Mouse (Mus musculus): ENCODE results near the gene Lhfpl2. TPM values are rescaled to one million over a fixed set of nuclear protein-coding genes. Genes with fewer than 3 reads are reported as not detected.
A peak's percentile ranks its signal among the peaks of the same experiment; 100 is the strongest.

The Lhfpl2 gene
- total and polyA plus RNA-seq, 2 experiments from 2014 or later = 15.3 to 32.1 TPM

GRCm38 (mm10) chr13:94106431-94106830, 48.8 kb downstream of the Lhfpl2 start:
- H3K9me3 ChIP-seq (ENCODE audit: low read length) = no peaks in the 10 kb centered on the region
- WGBS = 87% methylated on average over 8 of the region's 8 CpGs
- no peaks in the 10 kb centered on the region for H3K27me3 ChIP-seq (ENCODE audit: insufficient read depth, low read length)
- H3K4me2 ChIP-seq (ENCODE audit: low read depth, low read length) = no peak overlapping the region
- no peaks in the 10 kb centered on the region; the same call in 1 of the 2 replicates for H3K4me1 ChIP-seq (ENCODE audit: insufficient read depth, low read length)
- no peak overlapping the region for H3K4me3 ChIP-seq (ENCODE audit: low read length)
- H3K36me3 ChIP-seq (ENCODE audit: insufficient read depth, low read length) = no peaks in the 10 kb centered on the region
- ATAC-seq (no peak), DNase-seq (ENCODE audit: low spot score) (no peak)
- H3K9ac ChIP-seq (replicated peaks; ENCODE audit: low read length) = no peak overlapping the region
- no peak for TF ChIP-seq CTCF (IDR thresholded peaks at IDR 0.05; ENCODE audit: low read depth)
- H3K27ac ChIP-seq = no peak overlapping the region

- Histone ChIP-seq H3K9me3 (ENCODE audit: low read length) (no peaks in the 10 kb centered on the region), H3K27me3 (ENCODE audit: insufficient read depth, low read length) (no peaks in the 10 kb centered on the region), H3K4me3 (ENCODE audit: low read length) (no peak overlapping the region), H3K9ac (replicated peaks; ENCODE audit: low read length) (no peak overlapping the region), H3K4me1 (ENCODE audit: insufficient read depth, low read length) (no peaks in the 10 kb centered on the region; the same call in 1 of the 2 replicates), H3K4me2 (ENCODE audit: low read depth, low read length) (no peak overlapping the region), H3K27ac (no peak overlapping the region), H3K36me3 (ENCODE audit: insufficient read depth, low read length) (no peaks in the 10 kb centered on the region)
- 86% methylated on average over 7 of the region's 7 CpGs for WGBS
- no peak for TF ChIP-seq CTCF (IDR thresholded peaks at IDR 0.05; ENCODE audit: low read depth)
- no peak for ATAC-seq
- DNase-seq (ENCODE audit: low spot score) = no peak
Measured at GRCm38 (mm10) chr13:94106983-94107382, 49.4 kb downstream of the Lhfpl2 start.

GRCm38 (mm10) chr13:94110556-94110955, 53.0 kb downstream of the Lhfpl2 start:
- no peak overlapping the region for H3K4me3 ChIP-seq (ENCODE audit: low read length)
- H3K27me3 ChIP-seq (ENCODE audit: insufficient read depth, low read length) = no peaks in the 10 kb centered on the region
- no peak overlapping the region for H3K9ac ChIP-seq (replicated peaks; ENCODE audit: low read length)
- TF ChIP-seq CTCF (IDR thresholded peaks at IDR 0.05; ENCODE audit: low read depth) = no peak
- no peak overlapping the region for H3K27ac ChIP-seq
- DNase-seq (ENCODE audit: low spot score) (peak; percentile 28), ATAC-seq (no peak)
- 72% methylated on average over 8 of the region's 8 CpGs for WGBS
- H3K4me1 ChIP-seq (ENCODE audit: insufficient read depth, low read length) = no peaks in the 10 kb centered on the region; the same call in 1 of the 2 replicates
- H3K36me3 ChIP-seq (ENCODE audit: insufficient read depth, low read length) = no peaks in the 10 kb centered on the region
- H3K9me3 ChIP-seq (ENCODE audit: low read length) = no peaks in the 10 kb centered on the region
- no peak overlapping the region for H3K4me2 ChIP-seq (ENCODE audit: low read depth, low read length)

GRCm38 (mm10) chr13:94115476-94115875, 57.9 kb downstream of the Lhfpl2 start:
- Histone ChIP-seq H3K4me3 (ENCODE audit: low read length) (no peak overlapping the region), H3K27me3 (ENCODE audit: insufficient read depth, low read length) (no peaks in the 10 kb centered on the region), H3K27ac (no peak overlapping the region), H3K4me2 (ENCODE audit: low read depth, low read length) (no peak overlapping the region), H3K36me3 (ENCODE audit: insufficient read depth, low read length) (no peaks in the 10 kb centered on the region), H3K9ac (replicated peaks; ENCODE audit: low read length) (no peak overlapping the region), H3K4me1 (ENCODE audit: insufficient read depth, low read length) (no peaks in the 10 kb centered on the region; the same call in 1 of the 2 replicates), H3K9me3 (ENCODE audit: low read length) (no peaks in the 10 kb centered on the region; the same call in 1 of the 2 replicates)
- WGBS = 48% methylated on average over 4 of the region's 4 CpGs
- TF ChIP-seq CTCF (IDR thresholded peaks at IDR 0.05; ENCODE audit: low read depth) = no peak
- ATAC-seq = no peak
- DNase-seq (ENCODE audit: low spot score) = no peak

- no peaks in the 10 kb centered on the region; the same call in 1 of the 2 replicates for H3K9me3 ChIP-seq (ENCODE audit: low read length)
- peak overlapping the region; percentile 20; the same call in 1 of the 2 replicates for H3K27ac ChIP-seq
- ATAC-seq (no peak), DNase-seq (ENCODE audit: low spot score) (no peak)
- 72% methylated on average over 13 of the region's 13 CpGs for WGBS
- no peak overlapping the region for H3K4me2 ChIP-seq (ENCODE audit: low read depth, low read length)
- no peaks in the 10 kb centered on the region for H3K27me3 ChIP-seq (ENCODE audit: insufficient read depth, low read length)
- H3K9ac ChIP-seq (replicated peaks; ENCODE audit: low read length) = no peak overlapping the region
- H3K4me3 ChIP-seq (ENCODE audit: low read length) = no peak overlapping the region
- H3K4me1 ChIP-seq (ENCODE audit: insufficient read depth, low read length) = no peaks in the 10 kb centered on the region
- no peak for TF ChIP-seq CTCF (IDR thresholded peaks at IDR 0.05; ENCODE audit: low read depth)
- no peaks in the 10 kb centered on the region for H3K36me3 ChIP-seq (ENCODE audit: insufficient read depth, low read length)
Measured at GRCm38 (mm10) chr13:94116705-94117410, 59.3 kb downstream of the Lhfpl2 start.

GRCm38 (mm10) chr13:94117522-94117921, 59.9 kb downstream of the Lhfpl2 start:
- no peak for TF ChIP-seq CTCF (IDR thresholded peaks at IDR 0.05; ENCODE audit: low read depth)

GRCm38 (mm10) chr13:94118091-94118490, 60.5 kb downstream of the Lhfpl2 start:
- no peak overlapping the region for H3K4me2 ChIP-seq (ENCODE audit: low read depth, low read length)
- ATAC-seq = no peak
- DNase-seq (ENCODE audit: low spot score) = no peak
- H3K4me3 ChIP-seq (ENCODE audit: low read length) = no peak overlapping the region
- no peaks in the 10 kb centered on the region for H3K36me3 ChIP-seq (ENCODE audit: insufficient read depth, low read length)
- H3K27me3 ChIP-seq (ENCODE audit: insufficient read depth, low read length) = no peaks in the 10 kb centered on the region
- no peak overlapping the region for H3K9ac ChIP-seq (replicated peaks; ENCODE audit: low read length)
- no peak overlapping the region for H3K27ac ChIP-seq
- H3K4me1 ChIP-seq (ENCODE audit: insufficient read depth, low read length) = no peaks in the 10 kb centered on the region
- TF ChIP-seq CTCF (IDR thresholded peaks at IDR 0.05; ENCODE audit: low read depth) = 0 out of 2 replicates have a peak, but pooled peaks have one; percentile 36
- WGBS = 100% methylated on average over 1 of the region's 1 CpGs
- H3K9me3 ChIP-seq (ENCODE audit: low read length) = no peaks in the 10 kb centered on the region; the same call in 1 of the 2 replicates

More at GRCm38 (mm10) chr13:94117522-94117921, 59.9 kb downstream of the Lhfpl2 start:
- no peaks in the 10 kb centered on the region for H3K27me3 ChIP-seq (ENCODE audit: insufficient read depth, low read length)
- H3K4me3 ChIP-seq (ENCODE audit: low read length) = no peak overlapping the region
- no peak overlapping the region for H3K9ac ChIP-seq (replicated peaks; ENCODE audit: low read length)
- H3K4me1 ChIP-seq (ENCODE audit: insufficient read depth, low read length) = no peaks in the 10 kb centered on the region
- H3K36me3 ChIP-seq (ENCODE audit: insufficient read depth, low read length) = no peaks in the 10 kb centered on the region
- DNase-seq (ENCODE audit: low spot score) = no peak
- no peak overlapping the region for H3K4me2 ChIP-seq (ENCODE audit: low read depth, low read length)
- H3K9me3 ChIP-seq (ENCODE audit: low read length) = no peaks in the 10 kb centered on the region; the same call in 1 of the 2 replicates
- WGBS = 99% methylated on average over 10 of the region's 10 CpGs
- no peak overlapping the region for H3K27ac ChIP-seq
- ATAC-seq = no peak

Measured in hindbrain, postnatal 0 days (tissue).